Comparison of ENCODE assay signal across 26 mouse cellular contexts in genomic region chr2:108030657-108031056, GRCm38 (mm10).
DNase-seq lines count a peak whose midpoint lies in the region; ATAC-seq and TF ChIP-seq lines count a peak whose summit lies in the region.
"Had no signal": no experiment of that assay in that cellular context is flagged by ENCODE, and none has a peak within 500 bp of the region (broad histone marks: within the 10 kb centered on the region; RNA-seq: fewer than 3 reads in every experiment).

No protein-coding gene starts in this region.

- no peaks in the 10 kb centered on the region for H3K36me3 ChIP-seq in forebrain, postnatal 0 days (ENCODE audit: insufficient read depth)
- H3K36me3 ChIP-seq in forebrain, embryonic 12.5 days (replicated peaks), result no peaks in the 10 kb centered on the region
- H3K36me3 ChIP-seq: embryonic facial prominence, embryonic 13.5 days; embryonic facial prominence, embryonic 15.5 days; forebrain, embryonic 10.5 days; forebrain, embryonic 15.5 days; G1E had no signal

- no peak for DNase-seq in forebrain, postnatal 0 days
- peak; percentile 24 for DNase-seq in layer of hippocampus, adult 9-11 months
- no peak for DNase-seq in layer of hippocampus, adult 9-10 months (ENCODE audit: low spot score)
- peak; percentile 62 for DNase-seq in brain, adult 2 months (ENCODE audit: low read depth, low spot score)
- DNase-seq in gastrocnemius, postnatal 36 days, result no peak
- DNase-seq: adrenal gland, adult 8-10 months; adrenal gland, postnatal 14 days; adrenal gland, postnatal 36 days; B cell, adult 2 months; cerebellum, adult 11-12 months; cerebellum, adult 2 months; cerebellum, adult 9-10 months; cerebellum, postnatal 10 days; cerebellum, postnatal 25 days had no signal

- no peaks in the 10 kb centered on the region for H3K27me3 ChIP-seq in forebrain, postnatal 0 days (ENCODE audit: insufficient read depth, low read length)
- no peaks in the 10 kb centered on the region for H3K27me3 ChIP-seq in forebrain, embryonic 12.5 days
- H3K27me3 ChIP-seq: CH12.LX; embryonic facial prominence, embryonic 13.5 days; embryonic facial prominence, embryonic 15.5 days; forebrain, embryonic 13.5 days; forebrain, embryonic 15.5 days; Patski had no signal

- intact Hi-C loops in gastrocnemius, postnatal 36 days (cut with DNase I), result no loop called here

- ATAC-seq in forebrain, postnatal 0 days, result peak; percentile 75; the same call in 1 of the 2 replicates
- no peak for ATAC-seq in forebrain, embryonic 12.5 days (ENCODE audit: low FRiP score)
- ATAC-seq: activated CD4-positive, CD25-positive, alpha-beta regulatory T cell, adult 4 months; CD4-positive, CD25-positive, alpha-beta regulatory T cell, adult 4 months; forebrain, embryonic 13.5 days; forebrain, embryonic 15.5 days; Patski had no signal

- peaks cover 11% of the 10 kb centered on the region for H3K4me1 ChIP-seq in forebrain, postnatal 0 days (ENCODE audit: insufficient read depth)
- peaks cover 13% of the 10 kb centered on the region for H3K4me1 ChIP-seq in forebrain, embryonic 12.5 days
- H3K4me1 ChIP-seq: embryonic facial prominence, embryonic 13.5 days; embryonic facial prominence, embryonic 15.5 days had no signal

- H3K9ac ChIP-seq in forebrain, postnatal 0 days, result no peak overlapping the region
- no peak overlapping the region for H3K9ac ChIP-seq in forebrain, embryonic 12.5 days
- H3K9ac ChIP-seq: embryonic facial prominence, embryonic 13.5 days; embryonic facial prominence, embryonic 15.5 days; forebrain, embryonic 13.5 days; forebrain, embryonic 15.5 days had no signal

- no peak overlapping the region for H3K4me3 ChIP-seq in forebrain, postnatal 0 days (ENCODE audit: low read depth, low read length)
- H3K4me3 ChIP-seq in forebrain, embryonic 12.5 days (replicated peaks), result no peak overlapping the region
- H3K4me3 ChIP-seq: embryonic facial prominence, embryonic 13.5 days; embryonic facial prominence, embryonic 15.5 days; erythroblast, embryonic 14.5 days; forebrain, embryonic 10.5 days; forebrain, embryonic 13.5 days; forebrain, embryonic 15.5 days had no signal

- no peak for TF ChIP-seq CTCF in forebrain, postnatal 0 days (IDR thresholded peaks at IDR 0.05; ENCODE audit: low read depth)

- no peaks in the 10 kb centered on the region for H3K9me3 ChIP-seq in forebrain, postnatal 0 days (ENCODE audit: low read length)
- H3K9me3 ChIP-seq in forebrain, embryonic 12.5 days, result no peaks in the 10 kb centered on the region
- H3K9me3 ChIP-seq: embryonic facial prominence, embryonic 13.5 days; embryonic facial prominence, embryonic 15.5 days; forebrain, embryonic 10.5 days; forebrain, embryonic 13.5 days; forebrain, embryonic 15.5 days had no signal

- H3K4me2 ChIP-seq in forebrain, postnatal 0 days (ENCODE audit: low read depth), result no peak overlapping the region
- H3K4me2 ChIP-seq in forebrain, embryonic 12.5 days, result no peak overlapping the region
- H3K4me2 ChIP-seq: embryonic facial prominence, embryonic 13.5 days; embryonic facial prominence, embryonic 15.5 days; forebrain, embryonic 13.5 days; forebrain, embryonic 15.5 days had no signal

- 64% methylated on average over 2 of the region's 2 CpGs for WGBS in forebrain, postnatal 0 days
- WGBS in forebrain, embryonic 12.5 days, result 96% methylated on average over 2 of the region's 2 CpGs

- no peak overlapping the region for H3K27ac ChIP-seq in forebrain, postnatal 0 days (ENCODE audit: low read depth, low read length)
- no peak overlapping the region for H3K27ac ChIP-seq in forebrain, embryonic 12.5 days
- H3K27ac ChIP-seq: embryonic facial prominence, embryonic 13.5 days; embryonic facial prominence, embryonic 15.5 days; forebrain, embryonic 10.5 days; forebrain, embryonic 13.5 days; forebrain, embryonic 15.5 days had no signal

Comparison
In these comparisons a context has a peak if more than half of its experiments do, and no peak if none do; other contexts are left out.
1. DNase-seq: peak in layer of hippocampus, adult 9-11 months (single experiment) and brain, adult 2 months (single experiment); none in forebrain, postnatal 0 days (single experiment), layer of hippocampus, adult 9-10 months (single experiment) and gastrocnemius, postnatal 36 days (0 of 2).